Mouse (Mus musculus) kidney, adult 2 months (tissue): ENCODE measurements at regions not wholly inside any gene's neighbourhood (a gene's known extent, or its start where the extent isn't known, plus 50 kb on each side); places are given as distances from the start of the nearest gene placed in this dataset.

Experiments
- DNase-seq: peaks from one replicate; pipeline ENCODE4 v3.0.0; 2021
- H3K27ac ChIP-seq: fragments of 200-500 bp; 2 replicates; pipeline ENCODE4 v1.5.1; 2012; ENCODE audit warnings: low read depth, low read length, control low read depth, inconsistent platforms; ENCODE audit not compliant: insufficient read depth
- H3K27me3 ChIP-seq: fragments of 200-500 bp; replicated peaks from 2 replicates; pipeline ENCODE4 v1.6.1; 2012; ENCODE audit warnings: mild to moderate bottlenecking, moderate library complexity, low read length, inconsistent platforms; ENCODE audit not compliant: control insufficient read depth, insufficient read depth
- H3K36me3 ChIP-seq: fragments of 200-500 bp; 2 replicates; pipeline ENCODE4 v1.6.1; 2012; ENCODE audit warnings: mild to moderate bottlenecking, moderate library complexity, low read length, inconsistent platforms; ENCODE audit not compliant: control insufficient read depth, insufficient read depth
- H3K4me1 ChIP-seq: fragments of 200-500 bp; 2 replicates; pipeline ENCODE4 v1.6.1; 2011; ENCODE audit warnings: low read length; ENCODE audit not compliant: control insufficient read depth, insufficient read depth
- H3K4me3 ChIP-seq: fragments of 200-500 bp; 2 replicates; pipeline ENCODE4 v1.5.1; 2011; ENCODE audit warnings: mild to moderate bottlenecking, low read depth, low read length, control low read depth; ENCODE audit not compliant: insufficient read depth
- CTCF ChIP-seq: fragments of 200-500 bp; conservative IDR thresholded peaks from 2 replicates; pipeline ENCODE4 v1.5.1; 2011; ENCODE audit warnings: low read depth, mild to moderate bottlenecking, control low read depth, low read length, moderate library complexity, mixed read lengths; ENCODE audit not compliant: insufficient read depth, insufficient read length
- POLR2A ChIP-seq: fragments of 200-500 bp; IDR thresholded peaks from one replicate; pipeline ENCODE4 v1.6.1; 2011; ENCODE audit warnings: low read depth, low read length, control low read depth
- WGBS: fragments of 180-500 bp; shearing (Covaris S2); methylation state at CpG from one replicate; pipeline ENCODE4 v1.1.7; 2018; 5-methylcytosine and 5-hydroxymethylcytosine counted together

- DNase-seq: no peak
- Histone ChIP-seq H3K36me3 (no peaks in the 10 kb centered on the region), H3K4me3 (no peak overlapping the region), H3K27ac (no peak overlapping the region), H3K27me3 (no peaks in the 10 kb centered on the region), H3K4me1 (no peaks in the 10 kb centered on the region)
- TF ChIP-seq POLR2A (no peak), CTCF (no peak)
- WGBS: 86% methylated on average over 5 of the region's 5 CpGs
These were observed 323.5 kb upstream of the Adamts9 start for GRCm38 (mm10) chr6:93266826-93267225.

GRCm38 (mm10) chr6:93265164-93265563 lies 321.9 kb upstream of the Adamts9 start:
- TF ChIP-seq POLR2A: no peak
- TF ChIP-seq CTCF: no peak
- DNase-seq: no peak
- 93% methylated on average over 2 of the region's 2 CpGs for WGBS

GRCm38 (mm10) chr6:93260827-93261226 lies 317.5 kb upstream of the Adamts9 start:
- no peak for DNase-seq
- Histone ChIP-seq H3K36me3 (no peaks in the 10 kb centered on the region), H3K4me1 (peaks cover 14% of the 10 kb centered on the region), H3K27ac (no peak overlapping the region), H3K4me3 (no peak overlapping the region), H3K27me3 (no peaks in the 10 kb centered on the region)
- WGBS: 90% methylated on average over 4 of the region's 4 CpGs
- no peak for TF ChIP-seq POLR2A

More at GRCm38 (mm10) chr6:93265164-93265563, 321.9 kb upstream of the Adamts9 start:
- no peak overlapping the region for H3K27ac ChIP-seq
- H3K4me1 ChIP-seq: no peaks in the 10 kb centered on the region
- H3K36me3 ChIP-seq: no peaks in the 10 kb centered on the region
- no peaks in the 10 kb centered on the region for H3K27me3 ChIP-seq
- no peak overlapping the region for H3K4me3 ChIP-seq

- WGBS: 43% methylated on average over 5 of the region's 5 CpGs
- Histone ChIP-seq H3K4me3 (no peak overlapping the region), H3K4me1 (peaks cover 14% of the 10 kb centered on the region), H3K27me3 (no peaks in the 10 kb centered on the region), H3K36me3 (no peaks in the 10 kb centered on the region), H3K27ac (peak overlapping the region; percentile 74; the same call in 1 of the 2 replicates)
- DNase-seq: peak; percentile 83
- TF ChIP-seq POLR2A (no peak), CTCF (no peak)
These were observed 314.0 kb upstream of the Adamts9 start for GRCm38 (mm10) chr6:93257130-93257841.

GRCm38 (mm10) chr6:93253746-93254145 lies 310.5 kb upstream of the Adamts9 start:
- Histone ChIP-seq H3K27ac (no peak overlapping the region), H3K36me3 (no peaks in the 10 kb centered on the region), H3K27me3 (no peaks in the 10 kb centered on the region), H3K4me3 (no peak overlapping the region), H3K4me1 (peaks cover 14% of the 10 kb centered on the region)
- 62% methylated on average over 7 of the region's 7 CpGs for WGBS
- no peak for DNase-seq
- TF ChIP-seq POLR2A: no peak
- TF ChIP-seq CTCF: no peak

GRCm38 (mm10) chr6:93248973-93249372 lies 305.7 kb upstream of the Adamts9 start:
- no peak overlapping the region for H3K27ac ChIP-seq
- no peak for DNase-seq
- TF ChIP-seq POLR2A (no peak), CTCF (no peak)
- no peaks in the 10 kb centered on the region for H3K27me3 ChIP-seq
- H3K4me3 ChIP-seq: no peak overlapping the region
- no peaks in the 10 kb centered on the region for H3K4me1 ChIP-seq
- no peaks in the 10 kb centered on the region for H3K36me3 ChIP-seq
- WGBS: 94% methylated on average over 4 of the region's 4 CpGs

GRCm38 (mm10) chr6:93246498-93247242 lies 303.4 kb upstream of the Adamts9 start:
- H3K27ac ChIP-seq: no peak overlapping the region
- no peak for TF ChIP-seq CTCF
- TF ChIP-seq POLR2A: no peak
- no peak overlapping the region for H3K4me3 ChIP-seq
- H3K36me3 ChIP-seq: no peaks in the 10 kb centered on the region
- DNase-seq: no peak
- no peaks in the 10 kb centered on the region for H3K4me1 ChIP-seq
- WGBS: 84% methylated on average over 6 of the region's 6 CpGs
- H3K27me3 ChIP-seq: no peaks in the 10 kb centered on the region
